Mouse (Mus musculus) forebrain, embryonic 11.5 days (tissue): ENCODE measurements around the gene Cyp26b1. TPM values are rescaled to one million over a fixed set of nuclear protein-coding genes. Genes with fewer than 3 reads are reported as not detected.

Experiments used
- ATAC-seq: fragments of 200-750 bp; cut with Nextera tagmentation; replicated peaks from 2 replicates; pipeline ENCODE4 v1.8.0; 2017; ENCODE audit warnings: moderate TSS enrichment; ENCODE audit not compliant: low FRiP score
- DNase-seq: peaks from one replicate; pipeline ENCODE4 v3.0.0-alpha.2; 2017; ENCODE audit warnings: low spot score
- H3K27ac ChIP-seq: fragments of 300-500 bp; sonication (generic); 2 replicates; pipeline ENCODE4 v1.5.1; 2014; ENCODE audit warnings: low read depth, low read length
- H3K27me3 ChIP-seq: fragments of 300-500 bp; sonication (generic); 2 replicates; pipeline ENCODE4 v1.6.1; 2014; ENCODE audit warnings: mild to moderate bottlenecking, low read length, mixed read lengths; ENCODE audit not compliant: control insufficient read depth, insufficient read depth
- H3K36me3 ChIP-seq: fragments of 300-500 bp; sonication (generic); 2 replicates; pipeline ENCODE4 v1.6.1; 2014; ENCODE audit warnings: mild to moderate bottlenecking, low read length, moderate library complexity, mixed read lengths; ENCODE audit not compliant: control insufficient read depth, insufficient read depth
- H3K4me1 ChIP-seq: fragments of 300-500 bp; sonication (generic); replicated peaks from 2 replicates; pipeline ENCODE4 v1.6.1; 2014; ENCODE audit warnings: low read length, mixed read lengths; ENCODE audit not compliant: control insufficient read depth, insufficient read depth
- H3K4me2 ChIP-seq: fragments of 300-500 bp; sonication (generic); 2 replicates; pipeline ENCODE4 v1.6.1; 2014; ENCODE audit warnings: low read depth, mild to moderate bottlenecking, low read length, moderate library complexity, mixed read lengths; ENCODE audit not compliant: severe bottlenecking
- H3K4me3 ChIP-seq: fragments of 300-500 bp; sonication (generic); 2 replicates; pipeline ENCODE4 v1.5.1; 2014; ENCODE audit warnings: low read depth, low read length
- H3K9ac ChIP-seq: fragments of 300-500 bp; sonication (generic); 2 replicates; pipeline ENCODE4 v1.6.1; 2014; ENCODE audit warnings: low read length
- H3K9me3 ChIP-seq: fragments of 300-500 bp; sonication (generic); 2 replicates; pipeline ENCODE4 v1.6.1; 2016; ENCODE audit warnings: low read length, mixed read lengths; ENCODE audit not compliant: control insufficient read depth
- WGBS: fragments of 180-500 bp; shearing (Covaris S2); extraction: QIAGEN DNeasy Blood & Tissue Kit; methylation state at CpG from one replicate; pipeline ENCODE4 v1.1.7; 2014; 5-methylcytosine and 5-hydroxymethylcytosine counted together
- polyA plus RNA-seq: library from polyadenylated mRNA; unstranded; fragments of >200 nt; fragmentation: Nextera tagmentation; extraction: Ambion mirVana; gene quantifications from 2 replicates; pipeline ENCODE4 v1.2.1, GENCODE M21; 2014

Cyp26b1 gene
- 0.84 and 1.2 TPM in 2 replicates for polyA plus RNA-seq

DNA sequence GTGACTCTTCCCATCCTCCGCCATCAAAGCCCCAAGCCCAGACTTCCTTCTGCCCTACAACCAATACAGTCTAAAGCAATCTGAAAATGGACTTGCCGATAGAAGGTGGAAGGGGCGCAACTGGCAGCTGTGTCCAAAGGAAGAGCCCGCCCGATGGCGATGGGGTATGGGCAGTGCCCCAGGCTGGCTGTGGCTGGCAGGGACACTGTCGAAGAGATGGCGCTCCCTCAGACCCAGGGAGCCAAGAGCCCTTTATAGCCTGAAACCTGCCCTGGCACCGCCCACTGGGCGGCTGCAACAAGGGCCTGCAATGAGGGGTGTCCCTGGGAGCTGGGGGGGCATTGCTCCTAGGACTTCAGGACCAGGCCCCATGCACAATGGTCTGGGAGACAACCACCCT, at the start of gene Cyp26b1:
Gene Cyp26b1 (minus strand): TSS at position 216 of the 400 bp plus-strand sequence.
- Histone ChIP-seq H3K27me3 (peaks cover 20% of the 10 kb centered on the region), H3K4me3 (no peak within 1 kb of the TSS), H3K4me1 (peaks cover 7% of the 10 kb centered on the region; the same call in 1 of the 2 replicates), H3K4me2 (no peak within 1 kb of the TSS), H3K9me3 (no peaks in the 10 kb centered on the region), H3K9ac (no peak within 1 kb of the TSS), H3K27ac (no peak within 1 kb of the TSS), H3K36me3 (no peaks in the 10 kb centered on the region)
- DNase-seq, result peak; percentile 57
- ATAC-seq, result no peak
- WGBS, result 74% methylated on average over 10 of the region's 10 CpGs

DNA sequence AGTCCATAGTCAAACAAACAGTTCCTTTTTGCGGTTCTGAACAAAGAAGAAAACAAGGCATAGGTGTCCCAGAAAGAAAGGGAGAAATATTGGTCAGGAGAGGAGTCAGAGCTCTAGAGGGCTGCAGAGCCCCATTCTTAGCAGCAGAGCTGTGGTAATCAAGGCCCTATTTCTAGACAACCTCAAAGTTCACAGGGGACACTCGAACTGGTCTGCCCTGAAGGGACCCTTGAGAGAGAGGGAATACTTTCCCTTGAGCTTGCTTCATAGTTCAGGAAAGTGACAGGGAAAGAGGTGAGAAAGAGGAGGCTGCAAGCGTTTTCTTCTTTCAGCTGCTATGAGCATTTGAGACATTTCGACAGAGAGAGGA, 47.3 kb upstream of the Cyp26b1 start:
- Histone ChIP-seq H3K9me3 (no peaks in the 10 kb centered on the region), H3K4me1 (no peaks in the 10 kb centered on the region), H3K36me3 (no peaks in the 10 kb centered on the region), H3K4me3 (no peak overlapping the region), H3K9ac (no peak overlapping the region), H3K27me3 (no peaks in the 10 kb centered on the region), H3K27ac (no peak overlapping the region), H3K4me2 (no peak overlapping the region)
- WGBS, result 87% methylated on average over 4 of the region's 4 CpGs
- DNase-seq, result no peak
- no peak for ATAC-seq

DNA sequence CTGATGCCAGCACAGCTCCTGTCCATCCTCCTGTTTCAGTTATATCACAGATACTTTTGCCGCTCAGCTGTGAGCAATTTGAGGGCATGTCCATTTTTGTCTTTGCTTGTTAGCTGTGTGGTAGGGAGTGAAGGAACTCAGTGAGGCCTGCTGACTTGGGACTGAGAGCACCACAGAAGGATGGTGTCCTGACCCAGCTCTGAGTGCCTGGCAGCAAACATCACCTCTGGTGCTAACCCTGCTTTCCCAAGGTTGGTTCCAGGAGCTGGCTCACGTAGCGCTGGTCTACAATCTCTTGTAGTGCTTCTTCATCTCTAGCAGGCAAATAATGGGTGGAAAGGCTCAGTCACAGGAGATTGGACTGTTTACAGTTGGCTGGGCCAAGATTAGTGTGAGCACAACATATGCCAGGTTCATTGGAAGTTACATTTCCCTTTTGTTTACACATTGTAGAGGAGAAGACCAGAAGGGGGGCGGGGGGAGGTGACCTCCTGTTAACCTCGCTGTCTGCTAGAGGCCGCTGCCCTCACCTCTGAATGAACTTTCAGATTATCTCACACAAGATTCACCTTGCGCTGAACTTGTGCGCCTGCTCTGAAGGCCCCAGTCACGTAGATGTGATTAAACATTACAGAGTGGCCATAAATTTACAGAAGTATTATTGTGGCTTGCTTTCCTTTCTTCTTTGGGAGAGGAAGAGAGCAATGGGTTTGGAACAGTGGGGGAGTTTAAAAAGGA, 46.8 kb upstream of the Cyp26b1 start:
- Histone ChIP-seq H3K9ac (no peak overlapping the region), H3K4me1 (no peaks in the 10 kb centered on the region), H3K4me3 (no peak overlapping the region), H3K27me3 (no peaks in the 10 kb centered on the region), H3K27ac (no peak overlapping the region), H3K9me3 (no peaks in the 10 kb centered on the region), H3K4me2 (no peak overlapping the region), H3K36me3 (no peaks in the 10 kb centered on the region)
- no peak for DNase-seq
- no peak for ATAC-seq
- WGBS, result 77% methylated on average over 9 of the region's 9 CpGs

DNA sequence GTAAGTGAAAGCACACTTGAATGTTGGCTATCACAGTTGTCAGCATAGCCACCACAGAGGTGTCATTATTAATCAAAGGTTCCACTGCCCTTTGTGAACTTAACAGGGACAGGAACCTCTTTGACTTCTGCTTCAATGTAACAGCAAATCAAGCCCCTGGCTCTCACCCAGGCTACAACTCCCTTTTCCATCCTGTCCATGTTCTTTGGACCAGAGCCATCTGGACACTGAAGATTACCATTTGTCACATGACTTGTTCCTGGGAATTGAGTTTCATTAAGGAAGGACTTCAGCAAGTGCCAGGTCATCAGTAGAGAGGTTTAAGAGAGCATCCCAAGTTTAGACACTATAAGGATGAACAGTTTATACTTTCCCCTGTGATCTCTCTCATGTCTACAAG, 44.5 kb upstream of the Cyp26b1 start:
- H3K27me3 ChIP-seq, result no peaks in the 10 kb centered on the region
- no peaks in the 10 kb centered on the region for H3K4me1 ChIP-seq
- no peak for ATAC-seq
- no peaks in the 10 kb centered on the region for H3K36me3 ChIP-seq
- H3K9me3 ChIP-seq, result no peaks in the 10 kb centered on the region
- H3K9ac ChIP-seq, result no peak overlapping the region
- DNase-seq, result no peak
- H3K4me3 ChIP-seq, result no peak overlapping the region
- H3K4me2 ChIP-seq, result no peak overlapping the region
- no peak overlapping the region for H3K27ac ChIP-seq

DNA sequence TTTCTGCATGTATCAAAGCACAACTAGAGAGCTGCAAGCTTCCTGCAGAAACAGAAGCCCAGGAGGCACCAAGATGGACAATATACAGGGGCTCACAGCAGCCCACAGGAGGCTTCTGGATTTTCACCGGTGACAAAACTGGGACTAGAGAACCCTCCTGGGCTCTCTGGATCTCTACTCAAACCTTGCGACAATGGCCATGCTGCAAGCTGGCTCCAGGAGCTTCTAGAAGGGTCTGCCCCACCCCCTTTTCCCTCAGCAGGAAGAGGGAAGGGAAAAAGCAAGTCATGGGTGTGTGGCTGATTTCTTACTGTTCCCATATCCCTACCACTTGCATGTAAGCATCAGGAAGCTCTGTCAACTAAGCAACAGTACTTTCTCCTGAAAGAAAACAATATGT, 37.9 kb upstream of the Cyp26b1 start:
- ATAC-seq, result no peak
- Histone ChIP-seq H3K27ac (no peak overlapping the region), H3K9ac (no peak overlapping the region), H3K4me1 (no peaks in the 10 kb centered on the region), H3K36me3 (no peaks in the 10 kb centered on the region), H3K4me2 (no peak overlapping the region), H3K4me3 (no peak overlapping the region), H3K9me3 (no peaks in the 10 kb centered on the region), H3K27me3 (no peaks in the 10 kb centered on the region)
- DNase-seq, result no peak
- WGBS, result 90% methylated on average over 2 of the region's 2 CpGs

DNA sequence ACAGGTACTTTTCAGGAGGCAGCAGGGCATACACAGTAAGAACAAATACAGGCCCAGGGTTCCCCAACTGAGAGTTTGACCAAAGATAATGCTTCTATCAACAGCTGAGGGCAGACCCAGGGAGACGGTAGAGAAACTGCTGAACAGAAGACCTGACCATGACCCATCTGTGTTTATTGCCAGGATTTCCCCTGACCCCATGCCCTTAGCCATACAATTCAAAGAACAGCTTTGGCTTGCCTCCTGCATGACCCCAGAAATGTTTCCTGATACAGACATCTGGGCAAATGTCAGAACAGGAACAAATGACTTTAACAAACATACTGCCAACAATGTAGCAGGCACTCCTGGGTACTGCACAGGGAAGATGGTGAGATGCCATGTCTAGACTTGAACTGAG, 36.6 kb upstream of the Cyp26b1 start:
- Histone ChIP-seq H3K27ac (no peak overlapping the region), H3K4me2 (no peak overlapping the region), H3K4me3 (no peak overlapping the region), H3K9ac (no peak overlapping the region), H3K27me3 (no peaks in the 10 kb centered on the region), H3K9me3 (no peaks in the 10 kb centered on the region), H3K4me1 (no peaks in the 10 kb centered on the region), H3K36me3 (no peaks in the 10 kb centered on the region)
- 50% methylated on average over 1 of the region's 1 CpGs for WGBS
- DNase-seq (no peak), ATAC-seq (no peak)

DNA sequence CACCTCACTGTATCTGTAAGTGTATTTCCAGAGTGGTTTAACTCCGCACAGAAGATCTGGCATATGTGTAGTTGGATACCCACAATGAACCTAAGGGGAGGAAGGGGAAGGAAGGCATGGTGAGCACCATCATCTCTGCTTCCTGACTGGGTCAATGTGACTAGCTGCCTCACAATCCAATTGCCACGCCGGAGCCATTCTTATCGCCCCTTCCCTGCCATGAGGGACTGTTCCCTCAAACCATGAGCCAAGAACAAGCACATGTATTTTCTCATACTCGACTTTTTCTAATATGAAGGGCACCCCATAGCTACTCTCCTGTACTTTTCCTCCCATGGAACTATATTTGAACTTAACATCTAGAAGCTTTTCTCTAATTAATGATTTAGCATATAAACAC, 35.1 kb upstream of the Cyp26b1 start:
- no peak overlapping the region for H3K27ac ChIP-seq
- H3K36me3 ChIP-seq, result no peaks in the 10 kb centered on the region
- WGBS, result 85% methylated on average over 5 of the region's 5 CpGs
- H3K4me2 ChIP-seq, result no peak overlapping the region
- no peaks in the 10 kb centered on the region for H3K9me3 ChIP-seq
- no peaks in the 10 kb centered on the region for H3K27me3 ChIP-seq
- no peaks in the 10 kb centered on the region for H3K4me1 ChIP-seq
- no peak overlapping the region for H3K4me3 ChIP-seq
- ATAC-seq, result no peak
- H3K9ac ChIP-seq, result no peak overlapping the region
- DNase-seq, result no peak

DNA sequence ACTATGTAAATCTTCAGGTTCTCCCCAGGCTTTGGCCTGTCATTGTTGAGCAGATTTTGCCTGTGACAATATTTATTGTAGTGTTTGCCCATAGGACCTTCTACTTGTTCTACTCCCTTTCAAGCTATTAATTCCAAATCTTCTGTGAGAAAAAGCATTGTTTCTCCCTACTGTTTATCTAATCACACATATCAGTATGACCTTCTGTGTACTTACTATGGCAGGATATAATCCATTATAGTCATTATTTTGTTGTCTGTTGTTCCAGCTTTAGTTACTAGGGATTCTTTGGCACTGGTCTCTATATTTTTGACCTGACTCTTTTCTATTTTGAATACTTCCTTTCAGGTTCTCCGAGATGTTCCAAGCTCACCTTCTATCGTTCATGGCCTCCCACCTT, 32.7 kb upstream of the Cyp26b1 start:
- DNase-seq (no peak), ATAC-seq (no peak)
- Histone ChIP-seq H3K4me2 (no peak overlapping the region), H3K4me1 (no peaks in the 10 kb centered on the region), H3K9ac (no peak overlapping the region), H3K27me3 (no peaks in the 10 kb centered on the region), H3K4me3 (no peak overlapping the region), H3K9me3 (no peaks in the 10 kb centered on the region), H3K36me3 (no peaks in the 10 kb centered on the region), H3K27ac (no peak overlapping the region)
- WGBS, result 91% methylated on average over 2 of the region's 2 CpGs

DNA sequence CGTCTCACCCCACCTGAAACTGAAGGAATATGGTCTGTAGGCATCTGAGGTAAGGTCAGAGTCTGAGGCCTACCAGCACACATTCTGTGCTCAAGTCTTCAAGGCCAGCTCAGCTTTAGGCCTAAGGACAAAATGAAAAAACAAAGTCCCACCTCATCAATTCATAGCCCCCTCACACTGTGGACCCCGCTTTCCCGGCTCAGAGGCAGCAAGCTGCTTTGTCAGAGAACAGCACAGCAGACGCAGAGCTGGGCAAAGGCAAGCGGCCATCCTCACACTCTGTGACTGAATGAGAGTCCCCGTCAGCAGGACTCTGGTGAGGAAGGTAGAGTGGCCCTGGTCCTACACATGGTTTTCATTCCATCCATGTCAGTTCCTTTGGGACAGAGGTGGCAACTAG, 25.5 kb upstream of the Cyp26b1 start:
- no peaks in the 10 kb centered on the region for H3K27me3 ChIP-seq
- DNase-seq, result no peak
- no peak overlapping the region for H3K27ac ChIP-seq
- H3K4me2 ChIP-seq, result no peak overlapping the region
- 94% methylated on average over 6 of the region's 6 CpGs for WGBS
- no peak overlapping the region for H3K9ac ChIP-seq
- no peak overlapping the region for H3K4me3 ChIP-seq
- no peaks in the 10 kb centered on the region for H3K4me1 ChIP-seq
- H3K36me3 ChIP-seq, result no peaks in the 10 kb centered on the region
- no peaks in the 10 kb centered on the region for H3K9me3 ChIP-seq
- ATAC-seq, result no peak
